Mouse (Mus musculus): ENCODE results near the gene Lbh. TPM values are rescaled to one million over a fixed set of nuclear protein-coding genes. Genes with fewer than 3 reads are reported as not detected.

Lbh gene
- polyA plus RNA-seq, 1 experiment from 2014 or later, result 7.0 TPM

- peak overlapping the region; percentile 81; the same call in 1 of the 2 replicates for H3K27ac ChIP-seq
- H3K9me3 ChIP-seq, result peaks cover 3% of the 10 kb centered on the region; the same call in 1 of the 2 replicates
- no peak overlapping the region for H3K4me3 ChIP-seq (replicated peaks)
- no peaks in the 10 kb centered on the region for H3K27me3 ChIP-seq
- peaks cover 54% of the 10 kb centered on the region for H3K4me1 ChIP-seq (replicated peaks)
- no peak overlapping the region for H3K4me2 ChIP-seq (replicated peaks)
- no peak for ATAC-seq
- WGBS, result 93% methylated on average over 8 of the region's 8 CpGs
- H3K9ac ChIP-seq (replicated peaks), result no peak overlapping the region
- H3K36me3 ChIP-seq, result peaks cover 51% of the 10 kb centered on the region
Measured at GRCm38 (mm10) chr17:72926994-72927393, 8.9 kb downstream of the Lbh start.

DNA sequence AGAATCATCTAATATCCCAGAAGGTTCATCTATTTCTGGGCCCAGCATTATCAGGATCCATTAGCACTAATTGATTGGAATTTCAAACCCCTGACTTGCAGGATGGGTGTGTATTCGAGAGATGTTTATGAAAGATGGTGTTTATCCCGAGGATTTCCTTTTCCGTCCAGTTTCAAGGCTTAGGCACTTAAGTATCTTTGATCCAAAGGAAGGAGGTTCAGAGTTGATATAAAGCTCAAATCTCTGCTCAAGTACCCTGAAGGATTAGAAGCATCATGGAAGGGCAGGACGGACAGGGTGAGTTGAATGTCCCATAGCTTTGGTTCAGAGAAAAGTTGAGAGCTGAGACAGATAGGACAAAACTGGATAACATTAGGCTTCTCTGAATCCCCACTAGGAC is 15.0 kb downstream of the Lbh start:
- Histone ChIP-seq H3K9ac (replicated peaks) (no peak overlapping the region), H3K27ac (no peak overlapping the region), H3K4me2 (replicated peaks) (no peak overlapping the region), H3K9me3 (peaks cover 12% of the 10 kb centered on the region; the same call in 1 of the 2 replicates), H3K27me3 (no peaks in the 10 kb centered on the region), H3K4me1 (replicated peaks) (peaks cover 31% of the 10 kb centered on the region), H3K36me3 (peaks cover 54% of the 10 kb centered on the region), H3K4me3 (replicated peaks) (no peak overlapping the region)
- no peak for ATAC-seq
- WGBS, result 92% methylated on average over 4 of the region's 4 CpGs

DNA sequence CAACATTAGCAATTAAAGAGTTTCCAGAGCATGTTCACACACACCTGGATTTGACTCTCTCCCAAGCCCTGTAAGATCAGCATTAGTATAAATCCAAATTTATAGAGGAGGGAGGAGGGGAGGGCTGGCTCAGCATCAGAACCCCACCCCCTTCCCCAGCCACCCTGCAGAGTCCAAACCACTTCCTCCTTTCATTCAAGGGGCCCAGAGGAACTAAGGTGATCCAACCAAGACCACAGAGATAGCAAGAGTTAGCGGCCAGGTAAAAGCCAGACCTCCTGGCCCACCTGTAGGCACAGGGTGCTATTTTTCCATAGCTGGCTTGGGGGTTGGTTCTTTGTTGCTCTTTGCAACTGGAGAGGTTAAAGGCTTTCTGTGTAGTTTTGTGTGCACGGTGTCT is 16.0 kb downstream of the Lbh start:
- Histone ChIP-seq H3K36me3 (peaks cover 56% of the 10 kb centered on the region), H3K27ac (no peak overlapping the region)
- ATAC-seq, result no peak

GRCm38 (mm10) chr17:72934653-72935052 is 16.5 kb downstream of the Lbh start:
- Histone ChIP-seq H3K9ac (replicated peaks) (no peak overlapping the region), H3K27me3 (no peaks in the 10 kb centered on the region), H3K4me2 (replicated peaks) (no peak overlapping the region), H3K27ac (no peak overlapping the region), H3K36me3 (peaks cover 58% of the 10 kb centered on the region), H3K4me3 (replicated peaks) (no peak overlapping the region), H3K4me1 (replicated peaks) (peaks cover 31% of the 10 kb centered on the region), H3K9me3 (peaks cover 12% of the 10 kb centered on the region; the same call in 1 of the 2 replicates)
- ATAC-seq, result no peak
- 30% methylated on average over 3 of the region's 3 CpGs for WGBS

More for the DNA sequence above, 16.0 kb downstream of the Lbh start:
- H3K4me2 ChIP-seq (replicated peaks), result no peak overlapping the region
- no peaks in the 10 kb centered on the region for H3K27me3 ChIP-seq
- 64% methylated on average over 2 of the region's 2 CpGs for WGBS
- H3K9ac ChIP-seq (replicated peaks), result no peak overlapping the region
- H3K9me3 ChIP-seq, result peaks cover 12% of the 10 kb centered on the region; the same call in 1 of the 2 replicates
- H3K4me3 ChIP-seq (replicated peaks), result no peak overlapping the region
- H3K4me1 ChIP-seq (replicated peaks), result peaks cover 31% of the 10 kb centered on the region

DNA sequence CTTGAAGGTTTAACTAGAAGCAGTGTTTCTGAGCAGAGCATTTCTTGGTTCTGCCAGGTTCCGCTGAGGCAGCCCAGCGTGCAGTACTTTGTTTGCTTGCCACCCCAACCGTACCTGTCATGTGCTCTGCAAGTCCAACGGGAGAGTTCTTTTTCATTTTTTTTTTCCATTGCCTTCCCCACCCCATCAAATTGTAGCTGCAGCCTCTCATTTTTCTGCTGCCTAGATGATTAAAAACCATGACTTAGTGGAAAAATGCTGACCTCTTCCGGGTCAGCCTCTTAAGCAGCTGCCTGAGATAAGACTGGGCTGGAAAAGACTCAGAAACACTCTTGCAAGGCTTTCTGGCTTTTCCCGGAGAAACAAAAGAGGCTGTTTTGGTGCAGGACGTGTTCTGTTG is 17.8 kb downstream of the Lbh start:
- no peaks in the 10 kb centered on the region for H3K27me3 ChIP-seq
- H3K9ac ChIP-seq (replicated peaks), result no peak overlapping the region
- H3K4me3 ChIP-seq (replicated peaks), result no peak overlapping the region
- H3K9me3 ChIP-seq, result peaks cover 18% of the 10 kb centered on the region; the same call in 1 of the 2 replicates
- 72% methylated on average over 7 of the region's 7 CpGs for WGBS
- peaks cover 63% of the 10 kb centered on the region for H3K36me3 ChIP-seq
- H3K4me2 ChIP-seq (replicated peaks), result no peak overlapping the region
- peaks cover 31% of the 10 kb centered on the region for H3K4me1 ChIP-seq (replicated peaks)
- ATAC-seq, result no peak
- H3K27ac ChIP-seq, result no peak overlapping the region

GRCm38 (mm10) chr17:72936336-72936735 is 18.2 kb downstream of the Lbh start:
- peaks cover 67% of the 10 kb centered on the region for H3K36me3 ChIP-seq
- WGBS, result 69% methylated on average over 3 of the region's 3 CpGs
- no peak for ATAC-seq

GRCm38 (mm10) chr17:72937204-72937603 is 19.1 kb downstream of the Lbh start:
- 91% methylated on average over 9 of the region's 9 CpGs for WGBS
- no peak; the same call in 1 of the 2 replicates for ATAC-seq

More at GRCm38 (mm10) chr17:72936336-72936735, 18.2 kb downstream of the Lbh start:
- Histone ChIP-seq H3K27ac (no peak overlapping the region), H3K4me2 (replicated peaks) (no peak overlapping the region), H3K9ac (replicated peaks) (no peak overlapping the region), H3K4me1 (replicated peaks) (peaks cover 31% of the 10 kb centered on the region), H3K27me3 (no peaks in the 10 kb centered on the region), H3K9me3 (peaks cover 18% of the 10 kb centered on the region; the same call in 1 of the 2 replicates), H3K4me3 (replicated peaks) (no peak overlapping the region)

DNA sequence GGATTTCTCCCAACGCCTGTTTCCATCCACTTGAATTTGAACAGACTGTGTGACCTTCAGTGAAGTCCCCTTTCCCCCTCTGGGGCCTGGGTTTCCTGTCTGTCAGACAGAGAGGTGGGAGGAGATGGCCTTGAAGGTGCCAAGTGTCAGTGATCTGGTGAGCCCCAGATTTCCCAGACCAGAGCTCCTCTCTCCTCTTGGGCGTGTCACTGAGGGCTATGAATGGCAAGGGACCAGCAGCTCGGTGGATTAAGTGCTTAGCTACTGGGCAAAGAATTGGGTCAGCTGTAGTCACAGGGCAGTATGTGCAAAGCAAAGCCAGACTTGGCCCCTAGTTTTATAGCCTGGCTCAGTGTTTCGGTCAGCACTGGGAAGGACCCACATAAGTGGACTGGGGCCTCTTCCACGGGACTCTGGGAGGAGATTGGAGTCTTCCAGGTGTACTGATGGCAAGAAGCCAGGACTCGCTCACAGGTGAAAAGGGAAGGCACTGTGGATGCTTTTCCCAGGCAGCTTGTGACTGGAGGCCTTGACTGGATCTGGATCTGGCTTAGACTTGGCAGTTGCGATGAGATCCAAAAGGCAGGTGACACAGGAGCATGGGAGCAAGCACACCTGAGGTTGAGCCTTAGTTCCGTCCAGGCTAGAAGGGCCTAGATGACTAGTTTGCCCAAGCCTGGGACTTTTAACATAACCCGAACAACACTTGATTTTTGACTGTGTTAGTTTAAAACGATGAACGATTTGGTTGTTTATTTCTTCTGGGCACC is 20.1 kb downstream of the Lbh start:
- Histone ChIP-seq H3K4me1 (replicated peaks) (peaks cover 31% of the 10 kb centered on the region), H3K36me3 (peaks cover 64% of the 10 kb centered on the region), H3K4me3 (replicated peaks) (no peak overlapping the region), H3K9ac (replicated peaks) (no peak overlapping the region), H3K27ac (no peak overlapping the region), H3K27me3 (no peaks in the 10 kb centered on the region), H3K4me2 (replicated peaks) (no peak overlapping the region), H3K9me3 (peaks cover 6% of the 10 kb centered on the region; the same call in 1 of the 2 replicates)
- ATAC-seq, result no peak
- 85% methylated on average over 11 of the region's 11 CpGs for WGBS

More at GRCm38 (mm10) chr17:72937204-72937603, 19.1 kb downstream of the Lbh start:
- Histone ChIP-seq H3K27me3 (no peaks in the 10 kb centered on the region), H3K4me3 (replicated peaks) (no peak overlapping the region), H3K36me3 (peaks cover 68% of the 10 kb centered on the region), H3K27ac (no peak overlapping the region), H3K9me3 (peaks cover 13% of the 10 kb centered on the region; the same call in 1 of the 2 replicates), H3K4me2 (replicated peaks) (no peak overlapping the region), H3K9ac (replicated peaks) (no peak overlapping the region), H3K4me1 (replicated peaks) (peaks cover 31% of the 10 kb centered on the region)

DNA sequence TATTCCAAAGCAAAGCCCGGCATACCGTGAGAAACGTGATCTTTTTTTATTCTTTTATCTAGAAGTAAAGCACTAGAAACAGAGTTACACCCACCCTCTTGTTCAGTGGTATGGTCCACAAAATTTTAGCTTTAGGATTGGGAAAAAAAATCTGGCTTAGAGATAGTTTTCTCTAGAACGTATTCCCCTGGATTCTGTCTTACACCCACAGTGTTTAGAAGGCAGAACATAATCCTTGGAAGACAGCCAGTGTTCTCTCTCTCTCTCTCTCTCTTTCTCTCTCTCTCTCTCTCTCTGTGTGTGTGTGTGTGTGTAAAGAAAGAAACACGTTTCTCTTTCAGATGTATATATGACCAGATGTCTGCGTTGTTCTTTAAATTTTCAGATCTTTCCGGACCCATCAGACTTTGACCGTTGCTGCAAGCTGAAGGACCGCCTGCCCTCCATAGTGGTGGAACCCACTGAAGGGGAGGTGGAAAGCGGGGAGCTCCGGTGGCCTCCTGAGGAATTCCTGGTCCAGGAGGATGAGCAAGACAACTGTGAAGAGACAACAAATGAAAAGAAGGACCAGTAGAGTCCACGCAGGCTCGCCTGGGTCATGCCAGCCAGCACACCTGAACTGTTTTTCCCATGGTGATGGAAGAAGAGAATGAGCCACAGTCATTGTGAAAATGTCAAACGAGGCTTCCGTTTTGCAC is 20.9 kb downstream of the Lbh start:
- ATAC-seq, result no peak
- Histone ChIP-seq H3K27me3 (no peaks in the 10 kb centered on the region), H3K4me1 (replicated peaks) (peaks cover 30% of the 10 kb centered on the region), H3K4me3 (replicated peaks) (no peak overlapping the region), H3K4me2 (replicated peaks) (no peak overlapping the region), H3K9me3 (peaks cover 7% of the 10 kb centered on the region; the same call in 1 of the 2 replicates), H3K27ac (no peak overlapping the region), H3K9ac (replicated peaks) (no peak overlapping the region), H3K36me3 (peaks cover 58% of the 10 kb centered on the region)
- WGBS, result 95% methylated on average over 15 of the region's 15 CpGs

DNA sequence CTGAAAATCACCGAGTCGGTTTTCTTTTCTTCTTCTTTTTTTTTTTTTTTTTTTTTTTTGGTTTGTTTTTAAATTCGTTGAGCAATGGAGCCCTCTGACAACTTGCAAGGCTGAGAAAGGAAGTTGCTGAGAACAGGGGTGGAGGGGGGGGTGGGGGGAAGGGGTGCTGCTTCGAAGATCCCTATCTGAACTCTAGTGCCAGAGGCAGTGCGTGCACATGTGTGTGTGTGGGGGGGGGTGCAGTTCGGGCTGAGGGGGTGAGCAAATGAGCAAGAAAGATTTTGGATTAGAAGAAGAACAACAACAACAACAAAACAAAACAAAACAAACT is 21.4 kb downstream of the Lbh start:
- 96% methylated on average over 6 of the region's 6 CpGs for WGBS
- Histone ChIP-seq H3K27ac (no peak overlapping the region), H3K4me2 (replicated peaks) (no peak overlapping the region), H3K9me3 (peaks cover 9% of the 10 kb centered on the region; the same call in 1 of the 2 replicates), H3K36me3 (peaks cover 53% of the 10 kb centered on the region), H3K9ac (replicated peaks) (no peak overlapping the region), H3K4me3 (replicated peaks) (no peak overlapping the region), H3K27me3 (no peaks in the 10 kb centered on the region), H3K4me1 (replicated peaks) (peaks cover 25% of the 10 kb centered on the region)
- no peak for ATAC-seq

DNA sequence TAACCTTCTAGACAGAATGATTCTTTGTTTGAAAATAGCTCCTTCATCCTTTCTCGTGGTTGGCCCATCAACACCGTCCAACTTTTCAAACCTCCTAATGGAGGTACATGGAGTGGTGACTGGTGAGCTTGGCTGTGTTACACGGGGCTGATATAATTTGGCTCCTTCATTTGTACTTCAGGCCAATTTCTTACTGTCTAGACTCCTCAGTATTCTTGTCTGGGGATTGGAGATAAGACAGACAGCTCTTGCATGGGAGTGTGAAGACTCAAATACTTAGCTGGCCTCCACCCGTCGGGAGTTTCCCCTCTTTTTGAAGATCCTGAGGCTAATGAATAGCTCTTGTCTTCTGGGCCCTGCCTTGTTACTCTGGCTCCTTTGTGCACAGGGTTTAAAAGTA is 26.3 kb downstream of the Lbh start:
- H3K4me3 ChIP-seq (replicated peaks), result no peak overlapping the region
- ATAC-seq, result no peak

More for the DNA sequence above, 26.3 kb downstream of the Lbh start:
- peaks cover 9% of the 10 kb centered on the region; the same call in 1 of the 2 replicates for H3K9me3 ChIP-seq
- WGBS, result 90% methylated on average over 5 of the region's 5 CpGs
- no peaks in the 10 kb centered on the region for H3K27me3 ChIP-seq
- peaks cover 32% of the 10 kb centered on the region for H3K36me3 ChIP-seq
- no peak overlapping the region for H3K4me2 ChIP-seq (replicated peaks)
- H3K27ac ChIP-seq, result no peak overlapping the region
- no peaks in the 10 kb centered on the region for H3K4me1 ChIP-seq (replicated peaks)
- no peak overlapping the region for H3K9ac ChIP-seq (replicated peaks)

All from midbrain, embryonic 13.5 days (tissue).